Mouse (Mus musculus) layer of hippocampus, postnatal 14 days (tissue): ENCODE measurements around the gene Lyrm1. TPM values are rescaled to one million over a fixed set of nuclear protein-coding genes. Genes with fewer than 3 reads are reported as not detected.

Source experiments
- DNase-seq, 2 experiments: peaks; one replicate each; pipeline ENCODE4 v3.0.0; 2021 to 2022; ENCODE audit warnings: low spot score in 2 of 2, mixed read lengths in 1 of 2
- total RNA-seq, 2 experiments: library from RNA; stranded (reverse); gene quantifications; 2 replicates each; pipeline ENCODE4 v1.2.3; 2021

The Lyrm1 gene
- total RNA-seq, 2 experiments from 2014 or later, result 9.7 to 10.3 TPM

DNA sequence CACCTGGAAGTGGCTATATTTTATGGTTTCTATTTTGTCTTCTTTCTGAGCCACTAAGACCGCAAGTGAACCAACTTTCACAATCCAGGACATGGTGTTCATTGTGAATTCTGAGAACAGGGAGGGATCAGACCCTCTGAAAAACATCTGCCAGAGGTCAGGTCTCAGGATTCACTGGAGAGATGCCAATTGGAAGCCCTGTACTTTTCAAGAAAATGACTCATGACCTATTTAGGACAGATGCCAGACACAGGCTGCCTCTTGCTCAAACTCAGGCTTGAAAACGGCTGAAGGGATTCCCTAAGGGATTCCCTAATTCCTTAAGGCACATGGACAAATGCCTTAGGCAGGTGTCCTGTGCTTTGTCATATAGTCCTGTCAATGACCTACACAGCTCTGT is 65.4 kb downstream of the Lyrm1 start:
- DNase-seq, result no peak

DNA sequence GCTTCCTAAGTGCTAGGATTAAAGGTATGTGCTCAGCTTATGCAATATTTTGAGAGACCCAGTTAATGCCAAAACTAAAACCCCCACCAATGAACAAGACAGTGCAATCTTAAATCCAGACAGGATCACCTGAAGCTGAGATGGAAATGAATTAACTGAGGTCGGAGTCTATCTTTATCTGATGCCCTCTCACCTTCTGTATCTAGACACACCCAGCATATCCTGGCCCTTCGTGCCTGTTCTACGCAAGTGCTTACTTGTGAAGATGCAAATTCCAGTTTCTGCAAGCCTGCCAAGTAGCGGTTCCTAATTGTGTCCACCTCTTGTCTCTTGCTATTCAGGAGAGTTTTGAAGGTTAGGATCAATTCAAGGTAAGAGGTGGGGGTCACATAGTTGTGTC is 69.5 kb downstream of the Lyrm1 start:
- no peak for DNase-seq

DNA sequence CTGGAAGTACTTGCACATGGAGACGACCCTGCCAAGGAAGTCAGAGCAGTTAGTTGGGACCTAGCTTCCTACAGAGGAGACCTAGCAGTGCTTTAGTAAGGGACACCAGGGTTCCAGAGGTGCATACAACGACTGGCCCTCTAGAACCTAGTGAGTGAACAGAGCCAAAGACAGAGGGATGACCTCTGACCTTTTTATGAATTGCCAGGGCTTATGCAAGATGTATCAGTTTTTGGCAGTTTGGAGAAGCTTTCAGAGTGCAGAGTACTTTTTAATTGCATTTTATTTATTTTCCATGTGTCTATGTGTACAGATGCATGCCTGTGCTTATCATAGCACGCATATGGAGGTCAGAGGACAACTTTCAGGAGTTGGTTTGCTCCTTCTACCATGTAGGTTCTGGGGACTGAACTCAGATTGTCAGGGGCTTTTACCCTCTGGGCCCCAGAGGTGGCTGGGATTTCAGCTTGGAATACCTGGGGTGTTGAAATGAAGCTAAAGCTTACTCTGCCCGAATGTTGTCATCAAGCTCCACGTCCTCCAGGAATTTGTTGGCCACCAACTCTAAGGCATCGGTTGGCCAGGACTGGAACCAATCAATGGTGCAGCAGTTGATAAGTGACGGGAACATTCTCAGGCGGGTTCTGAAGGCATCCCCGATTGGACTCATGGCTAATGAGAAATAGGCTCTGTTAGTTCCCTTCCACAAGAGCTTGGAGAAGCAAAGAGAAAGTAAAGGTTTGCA is 70.2 kb downstream of the Lyrm1 start:
- DNase-seq, result no peak

DNA sequence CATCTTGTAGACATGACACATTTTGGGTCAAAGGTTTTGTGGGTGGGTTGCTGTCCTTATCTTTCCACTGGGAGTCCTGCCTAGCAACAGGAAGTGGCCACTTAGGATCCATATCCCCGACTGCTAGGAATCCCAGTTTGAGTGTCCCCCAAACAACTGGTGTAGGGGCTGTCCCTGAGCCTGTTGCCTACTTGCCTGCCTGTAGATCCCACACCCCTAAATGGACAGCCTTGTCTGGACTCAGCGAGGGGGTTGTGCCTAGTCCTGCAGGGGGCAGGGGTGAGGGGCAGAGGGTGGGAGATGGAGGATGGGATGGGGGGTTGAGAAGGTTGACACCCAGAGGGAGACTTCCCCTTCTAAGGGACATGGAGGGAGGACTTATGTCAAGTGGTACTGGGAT is 73.7 kb downstream of the Lyrm1 start:
- no peak for DNase-seq

DNA sequence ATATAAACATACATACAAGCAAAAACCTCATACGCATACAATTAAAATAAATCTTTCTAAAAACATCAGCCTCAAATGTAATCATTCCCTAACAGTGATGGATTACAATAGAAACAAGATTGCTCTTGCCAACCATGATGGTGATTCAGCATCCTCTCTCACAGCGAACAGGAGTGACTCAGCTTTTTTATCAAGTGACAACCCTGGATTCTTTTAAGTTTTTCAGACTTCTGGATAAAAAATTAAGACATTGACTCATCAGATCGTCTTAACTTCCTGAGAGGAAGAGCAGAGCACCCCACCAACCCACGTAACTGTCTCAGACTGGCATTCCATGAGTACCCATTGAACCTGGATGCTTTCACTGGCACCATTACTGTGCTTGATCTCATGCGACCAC is 78.6 kb downstream of the Lyrm1 start:
- DNase-seq, result no peak

DNA sequence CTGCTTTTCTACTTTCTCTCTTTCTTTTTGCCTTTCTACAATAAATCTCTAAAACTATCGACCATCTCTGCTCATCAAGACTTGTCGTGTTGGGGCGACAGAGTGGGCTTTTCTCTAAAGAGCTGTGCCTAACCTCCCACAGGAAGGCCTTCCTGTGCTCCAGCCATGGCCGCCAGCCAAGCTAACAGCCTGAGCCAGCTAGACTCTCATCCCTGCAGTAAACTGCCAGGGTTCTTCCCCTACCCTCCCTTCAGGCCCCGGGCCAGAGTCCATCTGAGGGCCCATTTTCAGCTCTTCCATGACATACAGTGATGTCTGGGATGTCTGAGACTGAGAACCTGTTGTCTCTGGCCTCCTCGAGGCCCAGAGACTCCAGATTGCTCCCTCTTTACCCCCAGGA is 80.6 kb downstream of the Lyrm1 start:
- no peak for DNase-seq

DNA sequence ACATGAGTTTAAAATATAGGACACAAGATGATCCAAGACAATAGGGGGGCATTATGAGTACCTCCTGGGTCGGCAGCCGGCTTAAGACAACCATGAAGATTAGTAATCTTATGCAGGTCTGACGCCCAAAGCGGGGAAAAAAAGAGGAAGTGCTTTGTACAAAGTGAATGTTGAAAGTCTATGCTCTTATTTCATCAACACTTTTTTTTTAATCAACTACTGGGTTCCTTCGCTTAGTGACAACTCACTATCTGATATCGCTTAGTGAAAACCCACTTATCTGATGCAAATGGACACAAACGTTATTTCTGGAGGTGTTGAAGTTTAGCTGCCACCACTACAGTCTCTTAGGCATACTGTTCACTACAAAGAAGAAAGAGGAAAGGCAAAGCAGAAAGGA is 81.9 kb downstream of the Lyrm1 start:
- DNase-seq, result no peak

DNA sequence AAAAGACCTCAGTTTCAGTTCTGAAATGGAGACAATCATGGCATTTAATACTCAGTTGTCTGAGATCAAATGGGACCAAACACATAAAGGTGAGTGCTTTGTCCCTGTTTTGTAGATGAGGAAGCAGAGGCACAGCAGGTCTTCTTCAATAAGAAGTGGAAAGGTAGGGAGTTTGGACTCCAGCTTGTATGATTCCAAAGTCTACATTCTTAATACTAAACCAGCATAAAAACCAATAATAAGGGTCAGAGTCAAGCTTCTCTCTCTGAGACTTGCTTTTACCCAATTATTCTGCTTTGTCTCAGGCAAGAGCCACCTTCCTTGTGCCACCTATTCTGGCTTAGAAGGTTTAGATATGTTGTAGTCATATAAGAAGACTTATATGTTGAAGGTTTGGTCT is 82.9 kb downstream of the Lyrm1 start:
- no peak for DNase-seq

DNA sequence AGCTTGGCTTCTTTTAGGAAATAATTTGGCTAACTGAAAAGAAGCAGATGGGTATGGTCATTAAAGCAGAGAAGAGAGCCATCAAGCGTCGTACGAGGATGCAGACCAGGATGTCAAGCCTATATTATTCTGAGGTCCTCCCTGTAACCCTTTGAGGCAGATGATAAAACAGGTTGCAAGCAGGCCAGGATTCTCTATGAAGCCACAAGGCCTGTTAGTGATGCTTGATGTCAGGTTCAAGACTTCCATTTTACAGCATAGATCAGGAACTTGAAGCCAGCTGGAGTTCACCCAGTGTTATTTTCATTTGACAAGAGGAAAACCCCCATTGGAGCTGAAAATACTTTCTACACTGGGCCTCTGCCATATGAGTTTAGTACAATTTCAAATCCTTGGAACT is 84.5 kb downstream of the Lyrm1 start:
- peak; percentile 9 to 26 for DNase-seq

DNA sequence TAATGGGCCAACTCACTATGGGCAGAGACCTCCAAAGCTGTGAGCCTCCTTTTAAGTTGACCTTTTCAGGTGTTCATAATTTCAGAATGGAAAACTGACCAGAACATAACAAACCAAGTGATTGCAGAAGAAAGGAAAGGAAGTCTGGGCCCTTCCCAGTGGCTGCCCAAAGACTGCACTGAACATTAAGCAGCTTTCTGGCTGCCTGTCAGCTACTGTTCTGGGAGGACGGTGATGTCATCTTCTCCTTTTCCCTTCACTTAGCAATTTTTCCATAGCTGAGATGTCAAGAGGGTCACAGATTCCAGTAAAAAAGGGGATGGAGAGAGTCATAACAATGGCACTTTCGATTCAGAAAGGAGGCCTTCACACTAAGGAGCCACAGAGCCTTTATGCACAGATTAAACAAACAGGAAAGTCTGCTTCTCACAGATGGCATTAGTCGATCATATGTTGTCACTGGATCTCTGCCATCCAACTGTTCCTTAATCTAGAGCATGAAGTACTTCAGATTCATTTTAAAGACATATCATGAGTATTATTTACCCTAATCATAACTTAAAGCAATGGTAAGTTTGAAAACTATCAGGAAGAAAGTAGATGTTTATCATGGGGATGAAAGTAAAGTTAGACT is 89.7 kb downstream of the Lyrm1 start:
- peak; percentile 24 to 63 for DNase-seq

DNA sequence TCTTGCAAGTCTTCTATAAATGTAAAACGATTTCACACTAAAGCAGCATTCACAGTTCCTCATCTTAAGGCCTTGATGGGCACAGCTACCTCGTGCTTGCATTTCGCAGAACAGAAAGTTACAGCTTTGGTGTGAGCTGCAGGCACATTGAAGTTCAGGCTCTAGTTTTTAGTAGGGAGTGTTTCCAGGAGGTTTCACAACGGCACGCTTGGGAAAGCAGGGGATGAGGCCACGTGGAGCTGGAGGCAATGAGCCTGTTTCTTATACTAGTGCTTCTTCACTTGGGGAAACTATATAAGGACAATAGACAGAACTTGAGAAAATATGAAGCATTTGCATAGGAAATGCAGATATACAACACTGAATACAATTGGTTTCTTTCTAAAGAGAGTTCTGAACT is 101.4 kb downstream of the Lyrm1 start:
- no peak for DNase-seq

Other genes with a start within 250 kb of the Lyrm1 start
- gene Acsm4, start 205.8 kb upstream of the Lyrm1 start, total RNA-seq, result not detected
- 10 to 100 TPM; 38.3 to 38.8 TPM for gene Thumpd1, start 175.1 kb upstream of the Lyrm1 start, total RNA-seq
- gene Acsm3, start 134.9 kb upstream of the Lyrm1 start, total RNA-seq, result not detected
- 1 to 10 TPM; 2.9 to 3.5 TPM for gene Rexo5, start 101.9 kb upstream of the Lyrm1 start, total RNA-seq
- 1 to 10 TPM; 6.1 to 7.7 TPM for gene Eri2, start 101.8 kb upstream of the Lyrm1 start, total RNA-seq
- gene Dcun1d3, start 437 bp downstream of the Lyrm1 start, total RNA-seq, result 10 to 100 TPM; 21.0 to 22.3 TPM
- under 1 TPM; 0.38 to 0.62 TPM for gene Dnah3, start 199.4 kb downstream of the Lyrm1 start, total RNA-seq
- 10 to 100 TPM; 16.3 to 17.0 TPM for gene Tmem159, start 206.5 kb downstream of the Lyrm1 start, total RNA-seq
- under 1 TPM; 0.21 to 0.41 TPM for gene Zp2, start 249.4 kb downstream of the Lyrm1 start, total RNA-seq